Mouse (Mus musculus): ENCODE results near the gene Ccdc88c. TPM values are rescaled to one million over a fixed set of nuclear protein-coding genes. Genes with fewer than 3 reads are reported as not detected.
A peak's percentile ranks its signal among the peaks of the same experiment; 100 is the strongest.

Gene Ccdc88c
- 19.1 and 20.9 TPM in 2 replicates for polyA plus RNA-seq (2012; rRNA removed)

DNA sequence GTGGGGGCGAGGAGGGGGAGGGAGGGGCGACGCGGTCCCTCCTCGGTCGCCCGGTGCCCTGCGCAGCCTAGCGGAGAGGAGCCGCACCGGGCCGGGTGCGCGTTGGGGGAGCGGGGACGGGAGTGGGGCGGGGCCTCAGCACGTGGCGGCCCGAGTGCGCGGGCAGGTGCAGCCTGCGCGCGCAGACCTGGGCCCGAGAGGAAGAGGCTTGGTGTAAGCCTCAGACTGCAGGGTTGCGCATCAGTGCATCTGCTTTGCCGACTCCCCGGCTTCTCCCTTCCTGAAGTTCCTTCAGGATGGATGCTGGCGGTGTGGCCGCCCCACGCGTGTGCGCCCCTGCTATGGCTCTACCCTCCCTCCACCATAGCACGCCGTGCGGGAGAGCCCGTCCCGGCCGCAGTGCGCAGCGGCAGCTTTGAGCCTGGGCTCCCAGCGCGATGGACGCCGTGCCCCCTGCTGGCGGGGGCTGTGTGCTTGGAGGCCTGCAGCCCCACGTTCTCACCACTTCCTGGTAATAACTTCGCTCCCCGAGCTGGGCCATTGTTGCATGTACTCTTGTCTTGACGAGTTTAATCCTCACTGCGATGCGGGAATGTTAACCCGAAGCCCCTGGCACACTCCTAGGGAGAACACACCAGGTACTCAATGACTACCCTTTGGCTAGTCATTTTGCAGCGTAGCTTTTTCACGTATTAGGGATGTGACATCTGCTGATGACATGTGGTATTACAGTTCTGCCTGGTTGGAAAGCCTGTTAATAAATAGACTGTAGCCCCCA lies at the start of gene Ccdc88c:
Ccdc88c (minus strand) TSS at position 103 of the 778 bp plus-strand sequence.
- peak; percentile 48; the same call in 1 of the 2 replicates for TF ChIP-seq POLR2A (IDR thresholded peaks at IDR 0.05; ENCODE audit: extremely low read depth, insufficient read depth, low read length)
- TF ChIP-seq CTCF (IDR thresholded peaks at IDR 0.05; ENCODE audit: extremely low read depth, insufficient read depth, low read length): peak; percentile 30
- no peak within 1 kb of the TSS; the same call in 1 of the 2 replicates for H3K27ac ChIP-seq (ENCODE audit: insufficient read depth, low read length)
- H3K4me1 ChIP-seq (ENCODE audit: control insufficient read depth, insufficient read depth, low read length): no peaks in the 10 kb centered on the region
- peak within 1 kb of the TSS; percentile 81 for H3K4me3 ChIP-seq (ENCODE audit: insufficient read depth, low read length)

DNA sequence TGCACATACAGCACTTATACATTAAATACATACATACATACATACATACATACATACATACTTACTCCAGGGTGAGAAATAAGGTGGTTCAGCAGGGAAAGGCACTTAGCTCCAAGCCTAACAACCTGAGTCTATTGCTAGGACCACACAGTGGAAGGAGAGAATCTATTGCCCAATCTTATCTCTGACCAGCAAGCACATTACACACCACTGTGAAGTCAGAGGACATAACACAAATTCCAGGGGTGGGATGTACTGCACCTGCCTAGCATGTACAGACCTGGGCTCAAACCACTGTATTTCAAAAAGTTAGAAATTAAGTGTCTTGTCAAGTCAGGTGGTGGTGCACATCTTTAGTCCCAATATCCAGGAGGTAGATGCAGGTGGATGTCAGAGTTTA lies 49.1 kb upstream of the Ccdc88c start:
- Histone ChIP-seq H3K4me3 (ENCODE audit: insufficient read depth, low read length) (no peak overlapping the region), H3K4me1 (ENCODE audit: control insufficient read depth, insufficient read depth, low read length) (peaks cover 5% of the 10 kb centered on the region; the same call in 1 of the 2 replicates), H3K27ac (ENCODE audit: insufficient read depth, low read length) (no peak overlapping the region)
- no peak for TF ChIP-seq CTCF (IDR thresholded peaks at IDR 0.05; ENCODE audit: extremely low read depth, insufficient read depth, low read length)
- no peak for TF ChIP-seq POLR2A (IDR thresholded peaks at IDR 0.05; ENCODE audit: extremely low read depth, insufficient read depth, low read length)

DNA sequence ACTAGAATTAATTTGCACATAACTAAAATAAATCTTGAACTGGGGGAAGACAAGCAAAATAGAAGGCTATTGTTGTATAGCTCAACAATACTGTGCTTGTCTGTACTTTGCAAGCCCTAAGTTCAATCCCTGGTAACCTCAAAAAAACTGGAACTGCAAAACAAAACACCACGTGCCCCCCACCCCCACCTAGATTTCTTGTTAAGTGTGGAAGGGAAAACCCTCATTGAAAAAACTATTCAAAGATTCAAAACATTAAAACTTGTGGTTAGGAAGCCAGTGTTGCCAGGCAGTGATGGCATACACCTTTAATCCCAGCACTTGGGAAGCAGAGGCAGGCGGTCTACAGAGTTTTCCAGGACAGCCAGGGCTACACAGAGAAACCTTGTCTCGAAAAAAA lies 46.6 kb upstream of the Ccdc88c start:
- Histone ChIP-seq H3K27ac (ENCODE audit: insufficient read depth, low read length) (no peak overlapping the region), H3K4me1 (ENCODE audit: control insufficient read depth, insufficient read depth, low read length) (peaks cover 2% of the 10 kb centered on the region; the same call in 1 of the 2 replicates), H3K4me3 (ENCODE audit: insufficient read depth, low read length) (no peak overlapping the region)
- TF ChIP-seq POLR2A (IDR thresholded peaks at IDR 0.05; ENCODE audit: extremely low read depth, insufficient read depth, low read length): no peak
- TF ChIP-seq CTCF (IDR thresholded peaks at IDR 0.05; ENCODE audit: extremely low read depth, insufficient read depth, low read length): no peak

DNA sequence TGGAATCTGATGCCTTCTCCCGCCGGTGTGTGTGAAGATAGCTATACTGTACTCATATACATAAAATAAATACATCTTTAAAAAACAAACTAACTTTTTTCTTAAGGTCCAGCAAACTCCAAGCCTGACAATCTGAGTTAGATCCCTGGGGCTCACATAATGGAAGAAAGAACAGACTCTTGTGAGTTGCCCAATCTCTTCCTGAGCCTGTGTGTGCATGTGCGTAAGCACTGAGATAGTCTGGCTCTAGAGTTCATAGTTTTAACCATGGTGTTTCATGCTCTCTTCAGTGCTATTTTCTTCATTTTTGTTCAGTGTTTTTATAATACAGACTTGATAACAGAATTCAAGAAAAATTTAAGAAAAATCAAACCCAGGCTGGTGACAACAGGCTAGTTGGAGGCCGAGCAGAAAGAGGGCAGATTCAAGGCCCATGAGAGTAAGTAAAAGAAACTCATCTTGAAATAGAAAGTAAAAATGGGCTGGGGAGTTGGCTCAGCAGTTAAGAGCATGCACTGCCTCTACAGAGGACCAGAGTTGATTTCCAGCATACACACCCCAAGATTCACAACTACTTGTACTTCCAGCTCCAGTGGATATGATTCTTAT lies 46.1 kb upstream of the Ccdc88c start:
- Histone ChIP-seq H3K4me1 (ENCODE audit: control insufficient read depth, insufficient read depth, low read length) (peaks cover 2% of the 10 kb centered on the region; the same call in 1 of the 2 replicates), H3K27ac (ENCODE audit: insufficient read depth, low read length) (no peak overlapping the region), H3K4me3 (ENCODE audit: insufficient read depth, low read length) (no peak overlapping the region)
- TF ChIP-seq CTCF (IDR thresholded peaks at IDR 0.05; ENCODE audit: extremely low read depth, insufficient read depth, low read length): no peak
- no peak for TF ChIP-seq POLR2A (IDR thresholded peaks at IDR 0.05; ENCODE audit: extremely low read depth, insufficient read depth, low read length)

- Histone ChIP-seq H3K4me3 (ENCODE audit: insufficient read depth, low read length) (no peak overlapping the region), H3K4me1 (ENCODE audit: control insufficient read depth, insufficient read depth, low read length) (peaks cover 1% of the 10 kb centered on the region; the same call in 1 of the 2 replicates), H3K27ac (ENCODE audit: insufficient read depth, low read length) (no peak overlapping the region)
- TF ChIP-seq CTCF (IDR thresholded peaks at IDR 0.05; ENCODE audit: extremely low read depth, insufficient read depth, low read length) (no peak), POLR2A (IDR thresholded peaks at IDR 0.05; ENCODE audit: extremely low read depth, insufficient read depth, low read length) (no peak)
Observed at GRCm38 (mm10) chr12:101069813-101070212, 41.0 kb upstream of the Ccdc88c start.

GRCm38 (mm10) chr12:101066329-101066728 lies 37.5 kb upstream of the Ccdc88c start:
- no peak for TF ChIP-seq CTCF (IDR thresholded peaks at IDR 0.05; ENCODE audit: extremely low read depth, insufficient read depth, low read length)
- TF ChIP-seq POLR2A (IDR thresholded peaks at IDR 0.05; ENCODE audit: extremely low read depth, insufficient read depth, low read length): no peak
- H3K4me1 ChIP-seq (ENCODE audit: control insufficient read depth, insufficient read depth, low read length): peaks cover 1% of the 10 kb centered on the region; the same call in 1 of the 2 replicates
- no peak overlapping the region for H3K4me3 ChIP-seq (ENCODE audit: insufficient read depth, low read length)
- no peak overlapping the region for H3K27ac ChIP-seq (ENCODE audit: insufficient read depth, low read length)

- no peak overlapping the region for H3K27ac ChIP-seq (ENCODE audit: insufficient read depth, low read length)
Observed at GRCm38 (mm10) chr12:101039956-101040355, 11.1 kb upstream of the Ccdc88c start.

DNA sequence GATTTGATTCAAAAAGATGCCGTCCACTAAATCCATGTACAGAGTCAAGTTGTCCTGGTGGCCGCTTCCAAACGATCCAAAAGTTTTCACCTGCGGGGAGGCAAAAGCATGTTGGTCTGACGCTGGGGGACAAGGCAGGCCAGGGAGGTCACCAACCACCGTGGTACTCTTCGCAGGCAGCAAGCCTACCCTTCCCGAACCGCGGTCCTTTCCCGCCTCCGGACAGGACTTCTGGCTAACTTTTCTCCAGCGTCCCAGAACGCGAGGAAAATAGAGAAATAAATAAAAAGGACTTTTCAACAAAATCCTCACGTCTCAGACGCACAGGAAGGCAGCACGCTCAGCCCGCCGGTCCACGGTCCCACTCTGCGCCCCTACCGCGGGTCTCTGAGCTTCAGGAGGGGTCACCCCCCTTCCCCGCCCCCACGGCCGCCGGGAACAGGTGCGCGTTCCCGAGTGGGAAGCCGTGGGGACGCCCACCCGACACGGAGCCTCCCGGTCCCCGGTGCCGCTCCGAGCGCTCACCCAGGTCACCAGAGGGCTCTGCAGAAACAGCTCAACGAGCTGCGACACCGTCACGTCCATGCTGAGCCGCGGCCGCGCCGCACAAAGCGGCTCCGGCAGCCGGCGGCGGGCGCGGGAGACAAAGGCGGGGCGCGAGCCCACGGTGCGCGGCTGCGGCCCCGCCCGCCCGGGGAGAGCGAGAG lies 456 bp downstream of the Ccdc88c start:
- TF ChIP-seq CTCF (IDR thresholded peaks at IDR 0.05; ENCODE audit: extremely low read depth, insufficient read depth, low read length) (no peak), POLR2A (IDR thresholded peaks at IDR 0.05; ENCODE audit: extremely low read depth, insufficient read depth, low read length) (no peak)
- H3K27ac ChIP-seq (ENCODE audit: insufficient read depth, low read length): no peak overlapping the region
- H3K4me1 ChIP-seq (ENCODE audit: control insufficient read depth, insufficient read depth, low read length): no peaks in the 10 kb centered on the region
- peak overlapping the region; percentile 81 for H3K4me3 ChIP-seq (ENCODE audit: insufficient read depth, low read length)

More at GRCm38 (mm10) chr12:101039956-101040355, 11.1 kb upstream of the Ccdc88c start:
- no peaks in the 10 kb centered on the region for H3K4me1 ChIP-seq (ENCODE audit: control insufficient read depth, insufficient read depth, low read length)
- no peak overlapping the region for H3K4me3 ChIP-seq (ENCODE audit: insufficient read depth, low read length)
- TF ChIP-seq CTCF (IDR thresholded peaks at IDR 0.05; ENCODE audit: extremely low read depth, insufficient read depth, low read length) (no peak), POLR2A (IDR thresholded peaks at IDR 0.05; ENCODE audit: extremely low read depth, insufficient read depth, low read length) (no peak)
